Mouse (Mus musculus): ENCODE measurements around the gene Ubqln4. TPM values are rescaled to one million over a fixed set of nuclear protein-coding genes. Genes with fewer than 3 reads are reported as not detected.

Gene Ubqln4
- polyA plus RNA-seq, 1 experiment, result 80.5 TPM

GRCm38 (mm10) chr3:88561989-88562388 is 8.4 kb downstream of the Ubqln4 start:
- no peak for DNase-seq
- H3K4me1 ChIP-seq (replicated peaks; ENCODE audit: control insufficient read depth, insufficient read depth, low read length), result no peaks in the 10 kb centered on the region
- no peak overlapping the region for H3K27ac ChIP-seq (ENCODE audit: control insufficient read depth, insufficient read depth, low read length)
- no peak overlapping the region for H3K4me3 ChIP-seq (ENCODE audit: control insufficient read depth, insufficient read depth, low read length)
- H3K36me3 ChIP-seq (ENCODE audit: control insufficient read depth, insufficient read depth, low read length), result peaks cover 46% of the 10 kb centered on the region
- no peak for TF ChIP-seq CTCF (IDR thresholded peaks at IDR 0.05; ENCODE audit: borderline replicate concordance, control insufficient read depth, extremely low read depth, insufficient read depth, low read length, poor library complexity)
- no peaks in the 10 kb centered on the region for H3K27me3 ChIP-seq (ENCODE audit: control insufficient read depth, insufficient read depth, low read length)
- WGBS, result 96% methylated on average over 4 of the region's 4 CpGs

- Histone ChIP-seq H3K27ac (ENCODE audit: control insufficient read depth, insufficient read depth, low read length) (no peak overlapping the region), H3K36me3 (ENCODE audit: control insufficient read depth, insufficient read depth, low read length) (peaks cover 58% of the 10 kb centered on the region), H3K4me3 (ENCODE audit: control insufficient read depth, insufficient read depth, low read length) (no peak overlapping the region), H3K27me3 (ENCODE audit: control insufficient read depth, insufficient read depth, low read length) (no peaks in the 10 kb centered on the region), H3K4me1 (replicated peaks; ENCODE audit: control insufficient read depth, insufficient read depth, low read length) (no peaks in the 10 kb centered on the region)
- no peak for DNase-seq
- no peak for TF ChIP-seq POLR2A (IDR thresholded peaks at IDR 0.05; ENCODE audit: control insufficient read depth, extremely low read depth, insufficient read depth, low read length, poor library complexity)
- no peak for TF ChIP-seq CTCF (IDR thresholded peaks at IDR 0.05; ENCODE audit: borderline replicate concordance, control insufficient read depth, extremely low read depth, insufficient read depth, low read length, poor library complexity)
- WGBS, result 92% methylated on average over 4 of the region's 4 CpGs
Observed at GRCm38 (mm10) chr3:88563442-88563841, 9.9 kb downstream of the Ubqln4 start.

- no peaks in the 10 kb centered on the region for H3K27me3 ChIP-seq (ENCODE audit: control insufficient read depth, insufficient read depth, low read length)
- no peak for DNase-seq
- H3K27ac ChIP-seq (ENCODE audit: control insufficient read depth, insufficient read depth, low read length), result no peak overlapping the region
- peaks cover 63% of the 10 kb centered on the region for H3K36me3 ChIP-seq (ENCODE audit: control insufficient read depth, insufficient read depth, low read length)
- H3K4me1 ChIP-seq (replicated peaks; ENCODE audit: control insufficient read depth, insufficient read depth, low read length), result no peaks in the 10 kb centered on the region
- 98% methylated on average over 7 of the region's 7 CpGs for WGBS
- TF ChIP-seq POLR2A (IDR thresholded peaks at IDR 0.05; ENCODE audit: control insufficient read depth, extremely low read depth, insufficient read depth, low read length, poor library complexity), result no peak
- no peak for TF ChIP-seq CTCF (IDR thresholded peaks at IDR 0.05; ENCODE audit: borderline replicate concordance, control insufficient read depth, extremely low read depth, insufficient read depth, low read length, poor library complexity)
- no peak overlapping the region for H3K4me3 ChIP-seq (ENCODE audit: control insufficient read depth, insufficient read depth, low read length)
Observed at GRCm38 (mm10) chr3:88563966-88564365, 10.4 kb downstream of the Ubqln4 start.

- WGBS, result 95% methylated on average over 3 of the region's 3 CpGs
- Histone ChIP-seq H3K27ac (ENCODE audit: control insufficient read depth, insufficient read depth, low read length) (no peak overlapping the region; the same call in 1 of the 2 replicates), H3K36me3 (ENCODE audit: control insufficient read depth, insufficient read depth, low read length) (peaks cover 49% of the 10 kb centered on the region), H3K27me3 (ENCODE audit: control insufficient read depth, insufficient read depth, low read length) (no peaks in the 10 kb centered on the region), H3K4me1 (replicated peaks; ENCODE audit: control insufficient read depth, insufficient read depth, low read length) (no peaks in the 10 kb centered on the region), H3K4me3 (ENCODE audit: control insufficient read depth, insufficient read depth, low read length) (no peak overlapping the region)
- DNase-seq, result no peak
- TF ChIP-seq CTCF (IDR thresholded peaks at IDR 0.05; ENCODE audit: borderline replicate concordance, control insufficient read depth, extremely low read depth, insufficient read depth, low read length, poor library complexity), result no peak
- no peak for TF ChIP-seq POLR2A (IDR thresholded peaks at IDR 0.05; ENCODE audit: control insufficient read depth, extremely low read depth, insufficient read depth, low read length, poor library complexity)
Observed at GRCm38 (mm10) chr3:88566116-88566515, 12.6 kb downstream of the Ubqln4 start.

GRCm38 (mm10) chr3:88566536-88567061 is 13.0 kb downstream of the Ubqln4 start:
- no peak for DNase-seq
- 92% methylated on average over 4 of the region's 4 CpGs for WGBS
- Histone ChIP-seq H3K27me3 (ENCODE audit: control insufficient read depth, insufficient read depth, low read length) (no peaks in the 10 kb centered on the region), H3K27ac (ENCODE audit: control insufficient read depth, insufficient read depth, low read length) (no peak overlapping the region; the same call in 1 of the 2 replicates), H3K4me1 (replicated peaks; ENCODE audit: control insufficient read depth, insufficient read depth, low read length) (no peaks in the 10 kb centered on the region), H3K36me3 (ENCODE audit: control insufficient read depth, insufficient read depth, low read length) (peaks cover 49% of the 10 kb centered on the region), H3K4me3 (ENCODE audit: control insufficient read depth, insufficient read depth, low read length) (no peak overlapping the region)
- TF ChIP-seq POLR2A (IDR thresholded peaks at IDR 0.05; ENCODE audit: control insufficient read depth, extremely low read depth, insufficient read depth, low read length, poor library complexity) (no peak), CTCF (IDR thresholded peaks at IDR 0.05; ENCODE audit: borderline replicate concordance, control insufficient read depth, extremely low read depth, insufficient read depth, low read length, poor library complexity) (no peak)

- Histone ChIP-seq H3K27me3 (ENCODE audit: control insufficient read depth, insufficient read depth, low read length) (no peaks in the 10 kb centered on the region), H3K27ac (ENCODE audit: control insufficient read depth, insufficient read depth, low read length) (no peak overlapping the region), H3K4me1 (replicated peaks; ENCODE audit: control insufficient read depth, insufficient read depth, low read length) (no peaks in the 10 kb centered on the region), H3K36me3 (ENCODE audit: control insufficient read depth, insufficient read depth, low read length) (peaks cover 49% of the 10 kb centered on the region), H3K4me3 (ENCODE audit: control insufficient read depth, insufficient read depth, low read length) (no peak overlapping the region)
- no peak for DNase-seq
- no peak for TF ChIP-seq POLR2A (IDR thresholded peaks at IDR 0.05; ENCODE audit: control insufficient read depth, extremely low read depth, insufficient read depth, low read length, poor library complexity)
- TF ChIP-seq CTCF (IDR thresholded peaks at IDR 0.05; ENCODE audit: borderline replicate concordance, control insufficient read depth, extremely low read depth, insufficient read depth, low read length, poor library complexity), result no peak
- 91% methylated on average over 6 of the region's 6 CpGs for WGBS
Observed at GRCm38 (mm10) chr3:88567892-88568291, 14.3 kb downstream of the Ubqln4 start.

- TF ChIP-seq CTCF (IDR thresholded peaks at IDR 0.05; ENCODE audit: borderline replicate concordance, control insufficient read depth, extremely low read depth, insufficient read depth, low read length, poor library complexity) (no peak), POLR2A (IDR thresholded peaks at IDR 0.05; ENCODE audit: control insufficient read depth, extremely low read depth, insufficient read depth, low read length, poor library complexity) (no peak)
- Histone ChIP-seq H3K27ac (ENCODE audit: control insufficient read depth, insufficient read depth, low read length) (no peak overlapping the region), H3K4me3 (ENCODE audit: control insufficient read depth, insufficient read depth, low read length) (no peak overlapping the region), H3K4me1 (replicated peaks; ENCODE audit: control insufficient read depth, insufficient read depth, low read length) (no peaks in the 10 kb centered on the region), H3K36me3 (ENCODE audit: control insufficient read depth, insufficient read depth, low read length) (peaks cover 49% of the 10 kb centered on the region), H3K27me3 (ENCODE audit: control insufficient read depth, insufficient read depth, low read length) (no peaks in the 10 kb centered on the region)
- no peak for DNase-seq
- 94% methylated on average over 2 of the region's 2 CpGs for WGBS
Observed at GRCm38 (mm10) chr3:88568615-88569014, 15.1 kb downstream of the Ubqln4 start.

Data from thymus, adult 2 months (tissue).